Mouse (Mus musculus): Measurements from ENCODE around the gene Ppfibp1. TPM values are rescaled to one million over a fixed set of nuclear protein-coding genes. Genes with fewer than 3 reads are reported as not detected.
A peak's percentile ranks its signal among the peaks of the same experiment; 100 is the strongest.

The Ppfibp1 gene
- polyA plus RNA-seq, 1 experiment from 2014 or later: 50.5 TPM

DNA sequence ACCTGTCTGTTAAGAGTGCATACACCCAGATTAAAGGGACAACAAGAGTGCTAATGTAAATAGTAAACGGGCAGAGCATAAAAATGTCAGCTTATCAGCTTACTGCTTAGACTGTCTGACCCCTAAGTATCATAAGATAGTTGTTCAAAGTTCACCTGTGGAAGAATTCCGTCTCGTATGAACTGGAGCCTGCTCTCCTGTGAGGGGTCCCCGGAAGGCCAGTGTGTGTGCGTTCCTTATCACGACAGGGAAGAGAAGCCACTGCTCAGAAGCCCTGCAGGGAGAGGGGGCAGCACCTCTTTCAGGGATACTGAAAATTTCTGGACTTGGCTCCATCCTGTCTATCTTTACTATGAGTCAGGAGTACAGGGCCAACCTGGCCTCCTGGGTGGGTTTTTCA is 108.7 kb downstream of the Ppfibp1 start:
- no peaks in the 10 kb centered on the region for H3K9me3 ChIP-seq (ENCODE audit: low read length)
- no peak overlapping the region for H3K9ac ChIP-seq (replicated peaks; ENCODE audit: low read depth)
- H3K27ac ChIP-seq (ENCODE audit: low read length): no peak overlapping the region
- WGBS: 57% methylated on average over 6 of the region's 6 CpGs
- no peaks in the 10 kb centered on the region for H3K4me1 ChIP-seq (ENCODE audit: insufficient read depth, low read depth, low read length)
- no peak overlapping the region for H3K4me2 ChIP-seq (replicated peaks; ENCODE audit: low read depth, low read length)
- no peak for TF ChIP-seq CTCF (IDR thresholded peaks at IDR 0.05)
- TF ChIP-seq EP300 (IDR thresholded peaks at IDR 0.05): no peak
- DNase-seq (ENCODE audit: low spot score): no peak
- ATAC-seq: no peak
- H3K27me3 ChIP-seq (replicated peaks; ENCODE audit: insufficient read depth, low read length): no peaks in the 10 kb centered on the region
- no peak overlapping the region for H3K4me3 ChIP-seq (ENCODE audit: low read depth, low read length)
- no peaks in the 10 kb centered on the region; the same call in 1 of the 2 replicates for H3K36me3 ChIP-seq (ENCODE audit: insufficient read depth, low read length)

- 83% methylated on average over 4 of the region's 4 CpGs for WGBS
- no peaks in the 10 kb centered on the region for H3K27me3 ChIP-seq (replicated peaks; ENCODE audit: insufficient read depth, low read length)
- no peaks in the 10 kb centered on the region; the same call in 1 of the 2 replicates for H3K36me3 ChIP-seq (ENCODE audit: insufficient read depth, low read length)
These were observed 110.4 kb downstream of the Ppfibp1 start for GRCm38 (mm10) chr6:146998710-146999109.

GRCm38 (mm10) chr6:146999302-146999701 is 111.0 kb downstream of the Ppfibp1 start:
- TF ChIP-seq EP300 (IDR thresholded peaks at IDR 0.05) (no peak), CTCF (IDR thresholded peaks at IDR 0.05) (no peak)
- Histone ChIP-seq H3K9me3 (ENCODE audit: low read length) (no peaks in the 10 kb centered on the region), H3K4me2 (replicated peaks; ENCODE audit: low read depth, low read length) (no peak overlapping the region), H3K27ac (ENCODE audit: low read length) (no peak overlapping the region), H3K4me3 (ENCODE audit: low read depth, low read length) (no peak overlapping the region), H3K36me3 (ENCODE audit: insufficient read depth, low read length) (peaks cover 3% of the 10 kb centered on the region; the same call in 1 of the 2 replicates), H3K27me3 (replicated peaks; ENCODE audit: insufficient read depth, low read length) (no peaks in the 10 kb centered on the region), H3K9ac (replicated peaks; ENCODE audit: low read depth) (no peak overlapping the region), H3K4me1 (ENCODE audit: insufficient read depth, low read depth, low read length) (no peaks in the 10 kb centered on the region)
- WGBS: 90% methylated on average over 9 of the region's 9 CpGs
- ATAC-seq: no peak
- no peak for DNase-seq (ENCODE audit: low spot score)

More at GRCm38 (mm10) chr6:146998710-146999109, 110.4 kb downstream of the Ppfibp1 start:
- ATAC-seq: no peak
- Histone ChIP-seq H3K9me3 (ENCODE audit: low read length) (no peaks in the 10 kb centered on the region), H3K9ac (replicated peaks; ENCODE audit: low read depth) (no peak overlapping the region), H3K4me1 (ENCODE audit: insufficient read depth, low read depth, low read length) (no peaks in the 10 kb centered on the region), H3K4me3 (ENCODE audit: low read depth, low read length) (no peak overlapping the region), H3K4me2 (replicated peaks; ENCODE audit: low read depth, low read length) (no peak overlapping the region), H3K27ac (ENCODE audit: low read length) (no peak overlapping the region)
- no peak for DNase-seq (ENCODE audit: low spot score)
- no peak for TF ChIP-seq EP300 (IDR thresholded peaks at IDR 0.05)
- TF ChIP-seq CTCF (IDR thresholded peaks at IDR 0.05): no peak

GRCm38 (mm10) chr6:146999755-147000154 is 111.5 kb downstream of the Ppfibp1 start:
- TF ChIP-seq CTCF (IDR thresholded peaks at IDR 0.05): no peak
- no peak for TF ChIP-seq EP300 (IDR thresholded peaks at IDR 0.05)
- WGBS: 81% methylated on average over 2 of the region's 2 CpGs
- no peak overlapping the region for H3K4me3 ChIP-seq (ENCODE audit: low read depth, low read length)
- H3K27ac ChIP-seq (ENCODE audit: low read length): no peak overlapping the region
- H3K27me3 ChIP-seq (replicated peaks; ENCODE audit: insufficient read depth, low read length): no peaks in the 10 kb centered on the region
- DNase-seq (ENCODE audit: low spot score) (no peak), ATAC-seq (no peak)
- no peak overlapping the region for H3K4me2 ChIP-seq (replicated peaks; ENCODE audit: low read depth, low read length)
- peaks cover 3% of the 10 kb centered on the region; the same call in 1 of the 2 replicates for H3K36me3 ChIP-seq (ENCODE audit: insufficient read depth, low read length)
- no peak overlapping the region for H3K9ac ChIP-seq (replicated peaks; ENCODE audit: low read depth)
- H3K9me3 ChIP-seq (ENCODE audit: low read length): no peaks in the 10 kb centered on the region
- no peaks in the 10 kb centered on the region for H3K4me1 ChIP-seq (ENCODE audit: insufficient read depth, low read depth, low read length)

GRCm38 (mm10) chr6:147008148-147008547 is 119.9 kb downstream of the Ppfibp1 start:
- Histone ChIP-seq H3K9me3 (ENCODE audit: low read length) (no peaks in the 10 kb centered on the region), H3K4me2 (replicated peaks; ENCODE audit: low read depth, low read length) (no peak overlapping the region), H3K36me3 (ENCODE audit: insufficient read depth, low read length) (peaks cover 22% of the 10 kb centered on the region; the same call in 1 of the 2 replicates), H3K27me3 (replicated peaks; ENCODE audit: insufficient read depth, low read length) (no peaks in the 10 kb centered on the region), H3K27ac (ENCODE audit: low read length) (no peak overlapping the region), H3K4me1 (ENCODE audit: insufficient read depth, low read depth, low read length) (peaks cover 4% of the 10 kb centered on the region; the same call in 1 of the 2 replicates), H3K9ac (replicated peaks; ENCODE audit: low read depth) (no peak overlapping the region), H3K4me3 (ENCODE audit: low read depth, low read length) (no peak overlapping the region)
- ATAC-seq (no peak), DNase-seq (ENCODE audit: low spot score) (peak; percentile 20)
- 65% methylated on average over 3 of the region's 3 CpGs for whole genome bisulfite sequencing
- TF ChIP-seq EP300 (IDR thresholded peaks at IDR 0.05): no peak
- peak; percentile 78 for TF ChIP-seq CTCF (IDR thresholded peaks at IDR 0.05)

GRCm38 (mm10) chr6:147010358-147010757 is 122.1 kb downstream of the Ppfibp1 start:
- no peak for ATAC-seq
- Histone ChIP-seq H3K4me1 (ENCODE audit: insufficient read depth, low read depth, low read length) (peaks cover 4% of the 10 kb centered on the region; the same call in 1 of the 2 replicates), H3K27ac (ENCODE audit: low read length) (no peak overlapping the region), H3K27me3 (replicated peaks; ENCODE audit: insufficient read depth, low read length) (no peaks in the 10 kb centered on the region), H3K9ac (replicated peaks; ENCODE audit: low read depth) (no peak overlapping the region), H3K4me3 (ENCODE audit: low read depth, low read length) (no peak overlapping the region), H3K36me3 (ENCODE audit: insufficient read depth, low read length) (peaks cover 21% of the 10 kb centered on the region; the same call in 1 of the 2 replicates), H3K4me2 (replicated peaks; ENCODE audit: low read depth, low read length) (no peak overlapping the region), H3K9me3 (ENCODE audit: low read length) (no peaks in the 10 kb centered on the region)
- WGBS: 71% methylated on average over 6 of the region's 6 CpGs
- peak; percentile 11 for DNase-seq (ENCODE audit: low spot score)
- TF ChIP-seq EP300 (IDR thresholded peaks at IDR 0.05) (no peak), CTCF (IDR thresholded peaks at IDR 0.05) (no peak)
